Mouse (Mus musculus): Measurements from ENCODE around the gene Zfp981.
"Not testable (repeated sequence)": the region's sequence is repeated elsewhere in the genome, so short reads cannot be mapped to it uniquely, and the experiment has no call there.

Zfp981 gene

DNA sequence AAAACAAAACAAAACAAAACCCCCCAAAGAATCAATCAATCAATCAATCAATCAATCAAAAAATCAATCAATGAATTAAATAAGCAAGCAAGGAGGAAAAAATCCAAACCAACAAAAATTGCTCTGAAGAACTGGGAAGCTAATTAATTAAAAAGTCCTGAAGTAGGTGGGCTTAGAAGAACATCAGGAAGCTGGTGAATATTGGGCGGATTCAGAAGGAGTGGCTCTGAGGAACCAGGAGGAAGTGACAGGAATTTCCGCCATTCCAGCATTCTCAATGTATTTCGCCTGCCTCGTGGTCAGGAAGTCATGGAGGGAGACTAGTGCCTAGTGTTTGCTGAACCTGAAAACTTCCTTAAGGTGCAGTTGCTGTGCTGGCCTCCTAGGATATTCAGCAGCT is at the start of gene Zfp981:
Gene Zfp981, plus strand, starts transcription at position 301 of the 400 bp plus-strand sequence.
- not testable (repeated sequence) for DNase-seq (ENCODE audit: low read depth, low spot score)

DNA sequence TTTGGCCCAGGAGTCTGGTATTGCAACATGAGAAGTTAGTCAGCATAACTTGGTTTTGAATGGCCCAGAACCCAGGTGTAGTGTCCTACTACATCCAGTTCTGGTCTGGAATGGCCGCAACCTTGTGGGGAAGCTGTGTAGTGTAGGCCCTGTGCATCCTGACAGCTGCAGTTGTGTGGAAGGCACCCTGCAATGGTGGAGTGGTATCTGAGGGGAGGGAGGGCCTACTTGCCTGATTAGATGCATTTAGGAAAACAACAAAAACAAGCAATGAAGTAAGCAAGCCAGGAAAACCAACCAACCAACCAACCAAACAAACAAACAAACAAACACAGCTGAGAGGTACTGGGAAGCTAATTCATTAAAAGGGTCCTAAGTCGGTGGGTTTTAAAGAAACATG is 49.3 kb upstream of the Zfp981 start:
- not testable (repeated sequence) for DNase-seq (ENCODE audit: low read depth, low spot score)

DNA sequence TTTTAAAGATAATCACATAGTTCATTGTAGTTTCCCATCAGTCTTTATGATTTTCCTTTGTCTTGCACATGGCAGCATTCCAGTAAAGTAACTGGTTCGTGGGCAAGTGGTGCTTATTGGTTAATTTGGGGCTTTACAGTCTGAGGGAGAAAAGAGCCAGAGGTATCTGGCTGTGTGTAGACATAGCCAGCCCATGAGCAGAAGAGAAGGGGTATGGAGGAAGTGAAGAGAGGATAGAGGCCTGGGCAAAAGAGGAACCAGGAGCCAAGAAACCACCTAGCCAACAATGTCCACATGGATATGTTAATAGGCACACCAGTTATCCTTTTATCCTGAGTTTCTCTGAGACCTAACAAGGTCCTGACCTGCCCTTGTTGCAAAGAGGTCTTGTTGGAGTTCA is 47.7 kb upstream of the Zfp981 start:
- not testable (repeated sequence) for DNase-seq (ENCODE audit: low read depth, low spot score)

DNA sequence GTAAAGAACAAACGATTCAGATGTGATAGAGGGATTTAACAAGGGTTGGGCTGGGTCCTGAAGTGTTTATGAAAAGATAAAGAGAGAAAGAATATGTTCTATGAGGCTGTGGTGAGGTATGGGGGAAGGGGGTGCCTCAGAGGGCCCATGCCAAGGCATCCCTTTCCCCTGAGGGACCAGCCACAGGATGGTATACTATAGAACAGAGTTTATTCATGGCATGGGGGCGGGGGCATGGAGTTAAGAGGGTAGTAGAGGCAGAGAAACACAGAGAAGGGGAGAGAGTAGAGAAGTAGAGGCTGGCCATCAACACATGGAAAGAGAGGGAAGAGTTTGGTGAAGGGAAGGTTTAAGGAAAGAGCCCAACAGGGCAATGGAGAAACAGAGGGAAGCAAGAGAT is 46.9 kb upstream of the Zfp981 start:
- no peak for DNase-seq (ENCODE audit: low read depth, low spot score)

DNA sequence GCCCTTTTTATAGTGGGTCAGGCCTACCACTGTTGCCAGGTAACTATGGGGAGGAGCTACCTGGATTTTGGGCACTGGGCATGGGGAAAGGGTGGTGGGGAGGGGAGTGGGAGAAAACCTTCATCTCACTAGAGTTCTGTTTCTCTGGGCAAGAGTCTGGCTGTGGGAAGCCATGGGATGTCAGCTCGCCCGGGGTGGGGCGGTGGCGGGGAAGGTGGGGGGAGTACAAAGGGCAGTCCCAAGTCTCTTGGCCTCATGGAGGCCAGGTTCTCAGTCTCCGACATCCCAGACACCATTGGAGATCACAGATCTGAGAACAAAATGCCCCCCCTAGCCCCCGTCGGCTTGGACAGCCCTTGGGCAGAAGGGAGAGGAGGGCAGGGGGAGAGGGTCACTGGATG is 46.5 kb upstream of the Zfp981 start:
- DNase-seq (ENCODE audit: low read depth, low spot score): no peak

DNA sequence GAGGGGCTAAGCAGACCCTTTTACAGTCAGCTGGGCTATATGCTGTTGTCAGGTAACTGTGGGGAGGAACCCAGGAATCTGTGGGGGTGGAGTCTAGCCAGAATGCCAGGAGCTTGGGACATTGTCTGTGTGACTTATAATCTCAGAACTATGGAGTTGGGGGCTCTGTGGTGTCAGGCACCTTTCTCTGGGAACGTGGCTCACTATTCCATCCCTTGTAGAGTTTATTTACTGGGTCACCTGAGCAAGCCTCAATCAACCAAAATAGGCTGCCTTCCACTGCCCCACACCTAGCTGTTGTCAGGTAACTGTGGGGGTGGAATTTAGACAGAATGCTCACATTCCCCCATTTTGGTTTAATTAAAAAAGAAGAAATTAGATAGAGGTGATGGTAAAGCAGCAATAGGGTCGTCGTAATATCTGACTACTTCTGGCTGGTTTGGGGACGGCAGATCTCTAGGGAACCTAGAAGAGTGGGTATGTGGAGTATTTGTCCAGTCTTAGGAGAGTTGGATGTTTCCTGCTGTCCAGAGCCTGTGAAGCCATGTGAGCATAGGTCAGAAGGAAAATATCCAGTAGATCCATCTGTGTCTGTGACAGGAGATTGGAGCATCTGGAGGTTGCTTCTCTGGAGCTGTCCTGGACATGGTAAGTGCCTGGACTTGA is 45.6 kb upstream of the Zfp981 start:
- DNase-seq (ENCODE audit: low read depth, low spot score): no peak

DNA sequence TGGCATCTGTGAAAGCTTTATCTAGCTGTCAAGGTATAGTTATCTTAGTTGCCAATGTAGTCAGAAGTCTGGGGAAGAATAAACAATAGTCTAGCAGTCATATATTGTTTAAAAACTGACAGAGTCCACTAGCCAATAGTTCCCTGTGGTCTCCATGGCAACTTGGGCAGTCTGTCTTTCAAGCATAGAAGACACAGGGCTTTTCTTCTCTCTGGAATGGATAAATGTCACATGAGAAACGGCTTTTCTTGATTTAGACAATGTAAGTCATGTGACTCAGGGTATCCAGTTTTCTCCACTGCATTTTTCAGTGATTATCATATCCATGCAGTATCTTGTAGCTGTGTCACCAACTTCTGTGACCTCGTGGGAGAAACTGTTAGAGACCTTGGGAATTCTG is 44.7 kb upstream of the Zfp981 start:
- no peak for DNase-seq (ENCODE audit: low read depth, low spot score)

DNA sequence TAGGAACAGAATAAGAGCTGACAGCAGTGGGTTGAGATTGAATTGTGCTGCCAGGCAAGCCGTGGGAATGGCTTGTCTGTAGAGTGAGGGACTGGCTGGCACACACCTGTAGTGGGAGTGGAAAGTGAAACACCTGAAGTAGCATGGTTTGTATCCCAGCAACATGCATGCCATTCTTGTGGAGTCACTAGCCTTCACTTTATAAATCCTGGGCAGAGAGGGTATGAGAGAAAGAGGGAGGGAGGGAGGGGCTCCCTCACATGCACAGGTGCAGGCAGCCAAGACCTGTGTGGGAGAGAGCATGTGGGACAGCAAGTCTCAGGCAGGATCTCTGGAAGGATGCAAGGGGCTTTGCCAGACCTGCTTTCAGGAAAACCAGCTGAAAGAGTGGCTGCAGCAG is 44.1 kb upstream of the Zfp981 start:
- no peak for DNase-seq (ENCODE audit: low read depth, low spot score)

DNA sequence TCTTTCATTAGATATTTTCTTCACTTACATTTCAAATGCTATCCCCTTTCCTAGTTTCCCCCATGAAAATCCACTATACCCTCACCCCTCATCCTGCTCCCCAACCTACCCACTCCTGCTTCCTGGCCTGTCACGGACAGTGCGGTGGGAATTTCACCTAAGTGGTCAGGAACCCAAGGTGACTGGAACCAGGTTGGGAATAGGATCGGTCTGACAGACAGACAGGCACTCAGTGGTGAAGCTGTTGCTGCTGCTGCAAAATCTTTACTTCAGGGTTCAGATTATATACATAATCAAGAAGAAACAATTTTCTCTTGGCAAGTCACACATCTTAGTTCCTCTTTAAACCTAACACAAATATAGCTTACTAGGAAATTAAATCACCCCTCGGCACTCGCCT is 42.0 kb upstream of the Zfp981 start:
- DNase-seq (ENCODE audit: low read depth, low spot score): not testable (repeated sequence)

DNA sequence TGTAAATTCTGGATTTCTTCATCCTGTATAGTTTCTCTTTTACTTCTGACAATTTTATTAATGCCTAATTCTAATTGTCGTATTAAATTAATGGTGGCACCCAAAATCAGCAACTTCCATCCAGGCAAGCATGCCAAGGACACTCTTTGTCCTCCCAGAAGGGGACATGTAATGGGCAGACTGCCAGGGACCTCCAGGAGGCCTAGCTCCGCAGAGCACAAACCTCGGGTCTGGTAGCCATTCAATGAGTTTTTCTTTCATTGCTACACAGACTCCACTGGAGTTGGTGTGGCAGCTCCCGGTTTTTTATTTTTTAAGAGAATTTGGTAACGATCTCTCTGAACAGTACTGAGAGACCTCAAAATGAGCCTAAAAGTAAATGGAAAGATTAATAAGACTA is 41.1 kb upstream of the Zfp981 start:
- not testable (repeated sequence) for DNase-seq (ENCODE audit: low read depth, low spot score)

DNA sequence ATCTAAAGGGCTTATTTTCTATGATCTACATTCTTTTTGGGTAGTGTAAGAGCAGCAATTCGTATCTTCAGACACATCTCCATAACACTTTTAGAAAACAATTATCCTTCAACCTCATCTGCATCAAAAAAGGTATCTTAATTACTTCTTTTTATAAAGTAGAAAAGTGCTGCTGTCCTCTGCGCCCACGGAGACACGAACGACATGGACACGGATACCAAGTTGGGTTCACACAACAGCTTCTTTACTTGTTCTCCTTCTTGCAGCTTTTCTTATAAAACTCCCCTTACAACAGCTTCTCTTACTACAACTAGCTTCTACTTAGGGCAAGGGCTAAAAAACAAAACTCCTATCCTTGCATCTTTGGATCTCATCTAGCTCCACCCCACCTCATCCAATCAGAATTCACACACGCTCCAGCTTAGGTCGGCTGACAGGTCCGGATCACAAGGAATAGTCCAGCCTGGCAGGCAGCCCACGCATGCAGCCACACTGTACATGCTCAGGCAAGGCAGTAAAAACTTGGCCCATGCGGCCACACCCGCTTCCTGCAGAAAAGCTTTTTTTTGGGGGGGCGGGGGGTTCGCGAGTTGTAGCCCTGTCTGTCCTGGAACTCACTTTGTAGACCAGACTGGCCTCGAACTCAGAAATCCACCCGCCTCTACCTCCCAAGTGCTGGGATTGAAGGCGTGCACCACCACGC is 38.0 kb upstream of the Zfp981 start:
- DNase-seq (ENCODE audit: low read depth, low spot score): not testable (repeated sequence)

DNA sequence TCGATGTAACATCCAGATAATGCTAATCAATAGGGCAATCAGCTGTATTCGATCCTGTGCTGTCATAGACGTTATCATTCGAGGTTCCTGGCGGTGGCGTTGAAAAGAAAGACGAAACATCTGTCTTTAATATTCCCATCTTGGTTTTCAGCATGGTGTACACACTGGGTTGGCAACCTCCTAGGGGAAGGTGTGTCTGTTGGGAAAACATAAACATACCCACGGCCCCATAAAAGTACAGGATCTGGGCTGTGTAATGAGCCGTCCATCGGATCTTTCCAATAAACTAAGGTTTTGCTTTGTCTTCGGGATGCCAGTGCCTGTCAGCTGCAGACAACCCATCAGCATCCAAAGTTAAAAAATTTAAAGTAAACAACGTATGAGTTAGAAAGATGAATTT is 31.8 kb upstream of the Zfp981 start:
- DNase-seq (ENCODE audit: low read depth, low spot score): not testable (repeated sequence)

DNA sequence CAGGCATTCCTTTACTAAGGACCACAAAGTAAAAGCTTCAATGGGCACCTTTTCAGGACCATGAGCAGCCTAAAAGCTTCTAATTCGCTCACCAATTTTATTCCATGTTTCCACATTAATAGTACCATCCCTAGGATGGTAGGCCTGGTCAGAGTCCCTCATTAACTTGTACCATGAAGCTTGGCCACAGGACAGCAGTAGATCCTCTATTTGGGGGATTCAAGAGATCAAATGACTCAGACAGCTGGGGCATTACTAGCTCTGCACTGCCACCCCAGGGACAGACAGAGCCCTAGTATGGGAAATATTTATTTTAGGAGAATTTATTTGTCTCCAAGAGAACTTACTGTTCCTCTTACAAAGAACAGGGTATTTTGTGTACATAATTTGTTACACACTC is 27.6 kb upstream of the Zfp981 start:
- not testable (repeated sequence) for DNase-seq (ENCODE audit: low read depth, low spot score)

DNA sequence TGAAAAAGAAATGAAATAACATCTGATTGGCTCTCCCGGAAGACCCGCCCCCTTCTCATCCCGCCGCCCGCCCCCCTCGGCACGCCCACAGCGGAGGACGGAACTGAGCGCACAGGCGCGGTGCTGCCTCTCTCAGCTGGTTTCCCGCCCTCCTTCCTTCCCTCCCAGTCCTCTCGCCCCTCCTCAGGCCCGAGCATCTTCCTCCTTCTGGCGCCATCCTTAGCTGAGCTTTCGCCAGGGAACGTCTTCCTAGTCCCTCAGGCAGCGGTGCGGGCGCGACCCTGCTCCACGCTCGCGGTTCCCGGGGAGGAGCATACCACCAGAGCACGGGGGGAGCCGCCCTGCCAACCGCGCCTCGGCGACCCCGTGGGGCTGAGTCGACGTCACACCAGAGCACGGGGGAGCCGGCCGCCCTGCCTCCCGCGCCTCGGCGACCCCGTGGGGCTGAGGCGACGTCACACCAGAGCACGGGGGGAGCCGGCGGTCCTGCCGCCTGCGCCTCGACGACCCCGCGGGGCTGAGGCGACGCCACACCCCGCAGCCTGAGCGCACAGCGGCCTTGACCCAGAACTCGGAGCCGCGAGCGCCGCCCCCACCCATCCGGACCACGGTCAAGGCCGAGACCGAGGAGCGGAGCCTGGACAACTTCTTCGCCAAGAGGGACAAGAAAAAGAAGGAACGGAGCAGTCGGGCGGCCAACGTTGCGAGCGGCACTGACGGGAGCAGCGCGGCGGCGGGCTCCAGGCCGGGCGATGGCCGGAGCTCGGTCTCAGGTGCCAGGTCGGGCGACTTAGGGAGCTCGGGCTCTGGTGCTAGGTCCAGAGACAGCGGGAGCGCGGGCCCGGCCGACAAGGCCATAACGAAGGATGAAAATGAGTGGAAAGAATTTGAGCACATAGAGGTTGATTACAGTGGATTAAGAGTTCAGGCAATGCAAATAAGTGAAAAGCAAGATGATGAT is 26.8 kb upstream of the Zfp981 start:
- not testable (repeated sequence) for DNase-seq (ENCODE audit: low read depth, low spot score)

DNA sequence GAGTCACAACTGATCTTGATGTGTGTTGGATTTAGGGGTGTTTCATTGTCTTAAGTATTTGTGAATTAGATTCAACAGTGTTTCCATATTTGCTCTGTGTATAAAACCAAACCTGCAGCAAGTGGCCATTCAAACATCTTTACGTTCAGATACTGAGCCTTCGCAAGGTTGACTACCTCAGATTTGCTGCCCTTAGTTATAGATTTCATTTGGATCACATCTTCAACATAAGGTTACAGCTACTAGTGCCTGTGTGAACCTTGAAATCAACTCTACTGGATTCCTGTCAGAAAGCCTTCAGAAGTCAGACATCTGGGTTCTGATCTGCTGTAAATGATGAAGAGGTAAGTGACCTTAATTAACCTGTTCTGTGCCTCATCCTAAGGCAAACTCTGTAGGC is 25.6 kb upstream of the Zfp981 start:
- DNase-seq (ENCODE audit: low read depth, low spot score): not testable (repeated sequence)

DNA sequence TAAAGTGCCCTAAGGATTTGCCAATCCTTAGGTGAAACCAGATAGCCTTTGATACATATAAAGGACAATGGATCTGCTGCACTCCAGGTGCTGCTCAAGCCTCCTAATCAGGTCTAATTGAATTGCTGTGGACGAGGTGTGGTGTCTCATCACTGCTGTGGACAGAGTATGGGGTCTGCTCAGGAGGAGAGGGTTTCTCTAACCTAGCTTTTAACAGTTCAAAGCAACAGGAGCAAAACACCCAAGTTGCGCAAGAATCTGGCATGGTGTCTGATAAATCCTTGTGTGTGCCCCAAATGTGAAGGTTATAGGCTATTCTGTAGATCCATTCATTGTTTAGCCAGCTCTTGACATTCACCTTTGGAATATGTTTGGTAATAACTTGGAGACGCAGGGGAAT is 24.9 kb upstream of the Zfp981 start:
- DNase-seq (ENCODE audit: low read depth, low spot score): not testable (repeated sequence)

DNA sequence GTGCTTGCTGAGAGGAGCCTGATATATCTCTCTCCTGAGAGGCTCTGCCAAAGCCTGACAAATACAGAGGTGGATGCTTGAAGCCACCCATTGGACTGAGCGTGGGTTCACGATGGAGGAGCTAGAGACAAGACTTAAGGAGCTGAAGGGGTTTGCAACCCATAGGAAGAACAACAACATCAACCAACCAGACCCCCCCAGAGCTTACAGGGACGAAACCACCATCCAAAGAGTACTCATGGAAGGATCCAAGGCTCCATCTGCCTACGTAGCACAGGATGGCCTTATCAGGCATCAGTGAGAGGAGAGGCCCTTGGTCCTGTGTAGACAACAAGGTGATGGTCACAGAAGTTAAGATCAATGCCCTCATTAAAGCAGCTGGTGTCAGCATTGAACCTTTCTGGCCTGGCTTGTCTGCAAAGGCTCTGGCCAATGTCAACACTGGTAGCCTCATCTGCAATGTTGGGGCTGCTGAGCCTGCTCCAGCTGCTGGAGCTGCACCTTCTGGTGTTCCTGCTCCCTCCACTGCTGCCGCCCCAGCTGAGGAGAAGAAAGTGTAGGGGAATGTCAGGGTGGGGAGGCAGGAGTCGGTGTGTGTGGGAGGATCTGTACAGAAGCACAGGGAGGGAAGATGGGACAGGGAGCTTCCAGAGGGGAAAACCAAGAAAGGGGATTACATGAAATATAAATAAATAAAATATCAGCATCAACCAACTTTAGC is 21.3 kb upstream of the Zfp981 start:
- not testable (repeated sequence) for DNase-seq (ENCODE audit: low read depth, low spot score)

DNA sequence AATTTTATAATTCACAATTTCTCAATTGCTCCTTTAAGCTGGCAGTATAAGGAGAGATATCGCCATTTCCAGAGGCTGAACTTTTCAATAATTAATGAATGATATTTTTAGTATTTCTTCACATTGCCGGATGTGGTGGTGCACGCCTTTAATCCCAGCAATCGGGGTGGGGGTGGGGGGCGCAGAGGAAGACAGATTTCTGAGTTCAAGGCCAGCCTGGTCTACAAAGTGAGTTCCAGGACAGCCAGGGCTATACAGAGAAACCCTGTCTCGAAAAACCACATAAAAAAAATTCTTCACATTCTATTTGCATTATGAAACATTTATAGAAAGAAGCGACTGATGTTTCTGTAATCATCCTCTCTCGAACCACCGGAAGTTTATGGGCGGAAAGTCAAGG is 19.3 kb upstream of the Zfp981 start:
- not testable (repeated sequence) for DNase-seq (ENCODE audit: low read depth, low spot score)

DNA sequence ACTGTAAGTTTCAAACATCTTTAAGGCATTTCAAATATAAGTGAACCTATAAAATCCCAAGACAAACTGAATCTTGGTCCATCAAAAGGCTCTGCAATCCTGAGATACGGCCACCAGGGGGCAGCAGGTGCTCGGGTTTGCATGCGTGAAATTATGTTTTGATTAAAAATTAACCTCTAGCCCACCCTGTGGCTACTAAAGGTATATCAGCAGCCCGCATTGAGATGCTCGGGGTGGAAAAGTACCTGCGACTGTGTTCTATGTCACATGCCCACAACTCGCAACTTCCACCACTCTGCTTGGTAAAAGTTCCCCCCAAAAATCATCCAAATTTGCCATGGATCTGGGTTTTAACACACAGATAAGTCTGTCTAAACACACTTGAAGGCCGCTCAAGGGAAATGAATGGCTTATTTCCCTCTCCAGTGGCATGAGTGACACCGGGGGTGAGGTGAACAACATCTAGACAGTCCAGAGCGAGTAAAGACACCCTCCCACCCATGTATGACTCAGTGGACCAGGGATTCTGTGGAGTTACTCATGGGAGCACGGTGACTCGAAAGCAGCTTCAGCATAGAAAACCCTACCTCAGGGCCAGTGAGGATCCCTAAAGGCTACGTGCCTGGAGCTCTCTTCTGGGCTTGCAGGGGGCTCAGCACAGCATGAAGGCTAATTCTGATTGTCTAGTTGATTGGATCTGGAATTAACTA is 18.1 kb upstream of the Zfp981 start:
- DNase-seq (ENCODE audit: low read depth, low spot score): not testable (repeated sequence)

DNA sequence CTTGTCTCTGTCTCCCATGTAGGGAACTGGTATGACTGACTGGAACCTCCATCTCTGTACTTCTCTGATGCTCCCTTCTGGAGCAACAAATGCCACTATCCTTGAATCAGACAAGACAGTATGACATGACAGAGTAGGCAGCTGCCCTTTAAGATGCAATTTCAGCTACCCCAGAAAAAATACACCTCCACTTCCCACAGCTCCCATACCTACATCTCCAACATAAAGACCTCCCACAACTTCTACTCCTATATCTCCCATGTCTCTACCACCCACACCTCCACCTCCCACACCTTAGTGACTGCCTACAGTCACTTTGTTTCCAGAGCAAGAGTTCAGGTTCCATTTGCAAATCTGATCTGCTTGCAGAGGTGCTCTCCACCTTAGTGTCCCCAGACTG is 17.2 kb upstream of the Zfp981 start:
- DNase-seq (ENCODE audit: low read depth, low spot score): not testable (repeated sequence)
